In the genomic region with DNA sequence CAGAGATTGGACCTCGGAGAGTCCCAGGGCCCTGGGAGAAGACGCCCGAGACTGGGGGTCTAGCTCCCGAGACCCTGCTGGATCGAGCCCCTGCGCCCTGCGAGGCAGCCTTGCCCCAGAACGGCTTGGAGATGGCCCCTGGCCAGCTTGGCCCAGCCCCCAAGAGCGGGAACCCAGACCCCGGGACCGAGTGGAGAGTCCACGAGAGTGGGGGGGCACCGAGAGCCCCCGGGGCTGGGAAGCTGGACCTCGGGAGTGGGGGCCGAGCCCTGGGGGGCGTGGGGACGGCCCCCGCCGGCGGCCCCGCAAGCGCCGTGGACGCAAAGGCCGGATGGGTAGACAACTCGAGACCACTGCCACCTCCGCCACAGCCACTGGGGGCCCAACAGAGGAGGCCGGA, we compare ENCODE assay signal across 21 mouse cellular contexts. TPM values are rescaled to one million over a fixed set of nuclear protein-coding genes. Genes with fewer than 3 reads are reported as not detected.
A peak's percentile ranks its signal among the peaks of the same experiment; 100 is the strongest.
DNase-seq lines count a peak whose midpoint lies in the region; ATAC-seq lines count a peak whose summit lies in the region.
"Had no signal": no experiment of that assay in that cellular context is flagged by ENCODE, and none has a peak within 500 bp of the region (broad histone marks: within the 10 kb centered on the region; RNA-seq: fewer than 3 reads in every experiment).

No protein-coding gene starts in this region.

- 0 out of 2 replicates have a peak overlapping the region, but pooled peaks have one; percentile 12 for H3K9ac ChIP-seq in neural tube, embryonic 13.5 days
- H3K9ac ChIP-seq in neural tube, embryonic 15.5 days (replicated peaks): no peak overlapping the region
- H3K9ac ChIP-seq: embryonic facial prominence, embryonic 12.5 days; forebrain, embryonic 12.5 days; heart, embryonic 13.5 days; hindbrain, embryonic 14.5 days; intestine, embryonic 15.5 days had no signal

- ATAC-seq in neural tube, embryonic 13.5 days (ENCODE audit: low read depth): no peak
- ATAC-seq in neural tube, embryonic 15.5 days (ENCODE audit: low FRiP score): no peak
- ATAC-seq: activated CD4-positive, CD25-positive, alpha-beta regulatory T cell, adult 4 months; forebrain, embryonic 16.5 days; intestine, embryonic 15.5 days; Patski had no signal

- no peaks in the 10 kb centered on the region for H3K9me3 ChIP-seq in neural tube, embryonic 13.5 days
- H3K9me3 ChIP-seq in neural tube, embryonic 15.5 days (replicated peaks): no peaks in the 10 kb centered on the region
- H3K9me3 ChIP-seq: embryonic facial prominence, embryonic 12.5 days; forebrain, embryonic 12.5 days; heart, embryonic 13.5 days; intestine, embryonic 15.5 days had no signal

- H3K36me3 ChIP-seq in neural tube, embryonic 13.5 days: peaks cover 90% of the 10 kb centered on the region
- peaks cover 69% of the 10 kb centered on the region for H3K36me3 ChIP-seq in neural tube, embryonic 15.5 days
- H3K36me3 ChIP-seq: intestine, embryonic 15.5 days had no signal

- WGBS in neural tube, embryonic 13.5 days: 93% methylated on average over 29 of the region's 29 CpGs
- 94% methylated on average over 29 of the region's 29 CpGs for WGBS in neural tube, embryonic 15.5 days

- H3K4me2 ChIP-seq in neural tube, embryonic 13.5 days: no peak overlapping the region
- H3K4me2 ChIP-seq in neural tube, embryonic 15.5 days: no peak overlapping the region
- H3K4me2 ChIP-seq: embryonic facial prominence, embryonic 12.5 days; forebrain, embryonic 12.5 days; heart, embryonic 13.5 days; hindbrain, embryonic 14.5 days; intestine, embryonic 15.5 days had no signal

- no peak overlapping the region for H3K27ac ChIP-seq in neural tube, embryonic 13.5 days (replicated peaks)
- H3K27ac ChIP-seq in neural tube, embryonic 15.5 days (replicated peaks): no peak overlapping the region
- H3K27ac ChIP-seq: embryonic facial prominence, embryonic 12.5 days; forebrain, embryonic 12.5 days; gastrocnemius, adult 2 months; heart, embryonic 13.5 days; hindbrain, embryonic 14.5 days; intestine, embryonic 15.5 days had no signal

- peak; percentile 29 for DNase-seq in cerebellum, adult 9-10 months
- DNase-seq in cerebellum, adult 8-10 months: no peak
- peak; percentile 91 for DNase-seq in heart, adult 11 months
- DNase-seq in heart, postnatal 25 days (ENCODE audit: low spot score): no peak
- no peak for DNase-seq in gastrocnemius, adult 18-20 months (ENCODE audit: low spot score)
- DNase-seq: adrenal gland, postnatal 14 days; gastrocnemius, adult 2 months; gastrocnemius, postnatal 25 days; heart, postnatal 4 days had no signal

- intact Hi-C loops in heart, postnatal 25 days (cut with DNase I): no loop called here

- H3K27me3 ChIP-seq in neural tube, embryonic 13.5 days: peaks cover 41% of the 10 kb centered on the region
- H3K27me3 ChIP-seq in neural tube, embryonic 15.5 days (replicated peaks): peaks cover 8% of the 10 kb centered on the region
- H3K27me3 ChIP-seq: Patski had no signal

- peaks cover 23% of the 10 kb centered on the region for H3K4me1 ChIP-seq in neural tube, embryonic 13.5 days (replicated peaks)
- peaks cover 27% of the 10 kb centered on the region for H3K4me1 ChIP-seq in neural tube, embryonic 15.5 days

- no peak overlapping the region for H3K4me3 ChIP-seq in neural tube, embryonic 13.5 days
- H3K4me3 ChIP-seq in neural tube, embryonic 15.5 days (replicated peaks): no peak overlapping the region
- H3K4me3 ChIP-seq: embryonic facial prominence, embryonic 12.5 days; forebrain, embryonic 12.5 days; gastrocnemius, adult 2 months; heart, embryonic 13.5 days; intestine, embryonic 15.5 days had no signal

RNA-seq across cellular contexts. Expression of a gene that starts 10.5 kb away (rescaled TPM):
- total RNA-seq in heart, postnatal 25 days (2021): not detected
- polyA plus RNA-seq in neural tube, embryonic 13.5 days (2015; fragmentation: Nextera tagmentation; extraction: Ambion mirVana): 4.9 and 5.2 TPM in 2 replicates
- polyA plus RNA-seq in neural tube, embryonic 15.5 days (2015; fragmentation: Nextera tagmentation; extraction: Ambion mirVana): 7.1 and 8.6 TPM in 2 replicates
- total RNA-seq in gastrocnemius, adult 18-20 months (2021): not detected
- total RNA-seq: gastrocnemius, adult 2 months; gastrocnemius, postnatal 25 days; heart, postnatal 4 days had no signal

RNA-seq across cellular contexts. Expression of a gene that starts 11.4 kb away (rescaled TPM):
- total RNA-seq in heart, postnatal 25 days (2021): under 1 TPM in 1 of 2 experiments, not detected in 1; 0.14 TPM
- 17.2 and 17.4 TPM in 2 replicates for polyA plus RNA-seq in neural tube, embryonic 13.5 days (2015; fragmentation: Nextera tagmentation; extraction: Ambion mirVana)
- polyA plus RNA-seq in neural tube, embryonic 15.5 days (2015; fragmentation: Nextera tagmentation; extraction: Ambion mirVana): 19.3 and 26.0 TPM in 2 replicates
- total RNA-seq in gastrocnemius, adult 18-20 months (2021): not detected
- total RNA-seq: granulocyte monocyte progenitor cell, adult 5-6 weeks had no signal
- polyA plus RNA-seq: activated CD4-positive, CD25-positive, alpha-beta regulatory T cell, adult 4 months; heart, postnatal 0 days had no signal

RNA-seq across cellular contexts. Expression of a gene that starts 19.4 kb away (rescaled TPM):
- 10 to 100 TPM; 63.2 to 65.5 TPM for total RNA-seq in heart, postnatal 25 days (2021)
- polyA plus RNA-seq in neural tube, embryonic 13.5 days (2015; fragmentation: Nextera tagmentation; extraction: Ambion mirVana): 292 and 303 TPM in 2 replicates
- polyA plus RNA-seq in neural tube, embryonic 15.5 days (2015; fragmentation: Nextera tagmentation; extraction: Ambion mirVana): 211 and 253 TPM in 2 replicates
- 10 to 100 TPM; 25.3 to 34.6 TPM for total RNA-seq in gastrocnemius, adult 18-20 months (2021)

RNA-seq across cellular contexts. Expression of a gene that starts 29.6 kb away (rescaled TPM):
- total RNA-seq in heart, postnatal 25 days (2021): under 1 TPM; 0.55 to 0.70 TPM
- 0.85 and 0.93 TPM in 2 replicates for polyA plus RNA-seq in neural tube, embryonic 13.5 days (2015; fragmentation: Nextera tagmentation; extraction: Ambion mirVana)
- 1.4 and 1.7 TPM in 2 replicates for polyA plus RNA-seq in neural tube, embryonic 15.5 days (2015; fragmentation: Nextera tagmentation; extraction: Ambion mirVana)
- total RNA-seq in gastrocnemius, adult 18-20 months (2021): under 1 TPM in 1 of 2 experiments, not detected in 1; 0.28 TPM
- polyA plus RNA-seq: activated CD4-positive, CD25-positive, alpha-beta regulatory T cell, adult 4 months had no signal

RNA-seq across cellular contexts. Expression of a gene that starts 35.8 kb away (rescaled TPM):
- total RNA-seq in heart, postnatal 25 days (2021): 10 to 100 TPM in 1 of 2 experiments, 1 to 10 TPM in 1; 10.0 to 11.2 TPM
- polyA plus RNA-seq in neural tube, embryonic 13.5 days (2015; fragmentation: Nextera tagmentation; extraction: Ambion mirVana): 34.6 and 37.2 TPM in 2 replicates
- polyA plus RNA-seq in neural tube, embryonic 15.5 days (2015; fragmentation: Nextera tagmentation; extraction: Ambion mirVana): 40.7 and 48.9 TPM in 2 replicates
- 10 to 100 TPM; 13.4 to 14.3 TPM for total RNA-seq in gastrocnemius, adult 18-20 months (2021)

Comparison
In these comparisons a context has a peak if more than half of its experiments do, and no peak if none do; other contexts are left out.
1. DNase-seq: peak in cerebellum, adult 9-10 months (single experiment) and heart, adult 11 months (single experiment); none in cerebellum, adult 8-10 months (single experiment), heart, postnatal 25 days (single experiment) and gastrocnemius, adult 18-20 months (single experiment).